Mouse (Mus musculus) embryonic stem cell, embryonic (primary cell): ENCODE results near the gene Kri1.

Experiments used
- CTCF ChIA-PET, 4 experiments: fragments of 300-600 bp in 2 of 4; fragments of 350-600 bp in 2 of 4; sonication (Branson Sonifier 250); formaldehyde crosslinking; loops; one replicate each; lab custom pipeline; 2022; ENCODE audit warnings: inconsistent platforms in 2 of 4; lab: Charles Lee
- POLR2A ChIA-PET, 4 experiments: fragments of 300-600 bp in 2 of 4; fragments of 350-600 bp in 2 of 4; sonication (Branson Sonifier 250); formaldehyde crosslinking; loops; one replicate each; lab custom pipeline; 2022; ENCODE audit warnings: antibody characterized with exemption in 4 of 4, inconsistent platforms in 1 of 4; lab: Charles Lee

The Kri1 gene

DNA sequence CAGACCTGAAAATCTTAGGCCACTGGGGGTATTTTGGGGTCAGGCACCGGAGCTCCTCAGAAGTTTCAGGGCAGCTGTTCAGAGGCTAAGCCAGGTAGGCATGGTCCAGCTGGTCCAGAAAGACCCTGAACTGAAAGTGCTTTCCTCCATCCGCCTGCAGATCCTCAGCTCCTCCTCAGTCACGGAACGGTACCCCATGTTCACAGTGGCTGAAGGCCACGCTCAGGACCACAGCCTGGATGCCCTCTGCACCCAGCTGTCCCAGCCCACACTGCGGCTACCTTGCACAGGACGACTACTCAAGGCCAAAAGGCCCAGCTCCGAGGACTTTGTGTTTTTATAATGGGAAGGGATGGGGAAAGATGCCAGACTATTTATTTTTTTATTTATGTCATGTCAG is 14.7 kb downstream of the Kri1 start:
- ChIA-PET CTCF (interaction anchor here (0.5 to 1.4 kb wide), 5 partner anchors 8 to 86 kb away, joined by 4 to 8 read pairs (median 4); partner anchors contain the start of gene Atg4d (in 1 of the 4)), POLR2A (interaction anchor here in 3 of 4 experiments (0.7 to 5.4 kb wide), 23 partner anchors 8 to 236 kb away, joined by 3 to 39 read pairs (median 4); partner anchors contain the start of genes Cdkn2d (in 3 of the 3), Atg4d (in 2 of the 3), Kri1 (in 2 of the 3) and Gm38431 (in 1 of the 3))

DNA sequence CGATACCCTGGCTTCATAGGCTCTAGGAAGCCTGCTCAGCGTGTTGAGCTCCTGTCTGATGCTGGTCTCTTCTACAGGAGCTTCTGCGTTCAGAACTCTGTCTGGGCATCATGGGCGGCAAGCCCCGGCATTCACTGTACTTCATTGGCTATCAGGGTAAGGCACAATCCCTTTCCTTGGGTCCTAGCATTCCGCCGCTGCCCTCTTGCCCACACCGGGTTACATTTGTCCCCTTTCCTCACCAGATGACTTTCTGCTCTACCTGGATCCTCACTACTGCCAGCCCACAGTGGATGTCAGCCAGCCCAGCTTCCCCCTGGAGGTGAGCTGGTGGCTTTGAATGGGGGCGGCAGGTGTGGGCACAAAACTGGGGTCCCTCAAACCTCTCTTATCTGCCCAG is 15.4 kb downstream of the Kri1 start:
- POLR2A ChIA-PET = interaction anchor here (0.5 to 4.0 kb wide), 23 partner anchors 8 to 239 kb away, joined by 3 to 39 read pairs (median 4); partner anchors contain the start of genes Cdkn2d (in 2 of the 4), Kri1 (in 2 of the 4), Atg4d (in 1 of the 4) and Gm38431 (in 1 of the 4)

DNA sequence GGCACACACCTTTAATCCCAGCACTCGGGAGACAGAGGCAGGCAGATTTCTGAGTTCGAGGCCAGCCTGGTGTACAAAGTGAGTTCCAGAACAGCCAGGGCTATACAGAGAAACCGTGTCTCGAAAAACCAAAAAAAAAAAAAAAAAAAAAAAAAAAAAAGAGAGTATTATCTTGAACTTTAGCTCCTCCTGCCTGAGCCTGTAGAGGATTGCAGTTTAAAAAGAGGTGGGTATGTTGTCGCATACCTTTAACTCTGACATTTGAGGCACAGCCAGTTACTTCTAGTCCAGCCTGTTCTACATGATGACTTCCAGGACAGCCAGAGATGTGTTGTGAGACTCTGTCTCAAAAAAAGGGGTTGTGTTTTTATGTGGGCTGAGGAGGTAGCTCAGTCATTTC is 18.2 kb downstream of the Kri1 start:
- ChIA-PET CTCF (interaction anchor here in 2 of 4 experiments (0.6 to 1.0 kb wide), 3 partner anchors 22 to 160 kb away, joined by 3 read pairs; partner anchors contain the start of gene Cdkn2d (in 1 of the 2)), POLR2A (interaction anchor here in 3 of 4 experiments (0.6 to 1.6 kb wide), 11 partner anchors 9 to 500 kb away, joined by 3 to 7 read pairs (median 4); partner anchors contain the start of gene Kri1 (in 1 of the 3))

More for the DNA sequence above, 15.4 kb downstream of the Kri1 start:
- CTCF ChIA-PET = interaction anchor here (0.6 to 1.4 kb wide), 6 partner anchors 8 to 85 kb away, joined by 3 to 5 read pairs (median 4); partner anchors contain the start of gene Atg4d (in 1 of the 4)

DNA sequence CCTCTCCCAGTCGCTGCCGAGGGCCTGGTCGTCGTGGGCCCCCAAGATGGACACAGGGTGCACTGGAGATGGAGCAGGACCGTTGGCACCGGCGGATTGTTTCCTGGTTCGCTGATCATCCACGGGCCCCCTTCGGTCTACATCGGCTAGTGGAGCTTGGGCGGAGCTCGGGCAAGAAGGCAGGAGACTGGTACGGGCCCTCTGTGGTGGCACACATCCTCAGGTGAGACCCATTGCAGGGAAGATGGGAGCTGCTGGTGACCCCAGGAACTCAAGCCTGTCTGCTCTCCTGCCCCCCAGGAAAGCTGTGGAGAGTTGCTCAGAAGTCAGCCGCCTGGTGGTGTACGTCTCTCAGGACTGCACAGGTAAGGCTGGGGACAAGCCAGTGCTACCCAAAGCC is 19.5 kb downstream of the Kri1 start:
- POLR2A ChIA-PET = interaction anchor here in 3 of 4 experiments (0.6 to 1.6 kb wide), 9 partner anchors 10 to 135 kb away, joined by 3 to 6 read pairs (median 3); partner anchors contain the start of gene Cdkn2d (in 1 of the 3)
- CTCF ChIA-PET = interaction anchor here in 1 of 4 experiments (0.6 kb wide), 2 partner anchors 24 to 238 kb away, joined by 5 to 6 read pairs; no protein-coding TSS in a partner anchor

DNA sequence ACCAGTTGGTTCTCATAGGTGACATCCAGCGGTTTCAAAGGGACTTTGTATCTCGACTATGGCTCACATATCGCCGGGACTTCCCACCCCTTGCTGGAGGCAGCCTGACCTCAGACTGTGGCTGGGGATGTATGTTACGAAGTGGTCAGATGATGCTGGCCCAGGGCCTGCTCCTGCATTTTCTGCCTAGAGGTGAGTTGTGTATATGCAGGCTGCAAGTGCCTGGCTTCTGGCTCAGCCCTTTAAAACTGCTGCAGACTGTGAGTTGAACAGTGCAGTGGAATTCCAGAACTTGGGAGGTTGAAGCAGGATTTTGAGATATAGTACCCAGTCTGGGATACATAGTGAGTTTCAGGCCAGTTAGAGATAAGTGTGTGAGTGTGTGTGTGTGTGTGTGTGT is 20.9 kb downstream of the Kri1 start:
- CTCF ChIA-PET = interaction anchor here in 1 of 4 experiments (1.2 kb wide), 1 partner anchor 29 kb away, joined by 4 read pairs; no protein-coding TSS in a partner anchor
- POLR2A ChIA-PET = interaction anchor here in 3 of 4 experiments (0.6 to 3.5 kb wide), 10 partner anchors 9 to 389 kb away, joined by 3 to 42 read pairs (median 11); partner anchors contain the start of gene Cdkn2d (in 2 of the 3)

DNA sequence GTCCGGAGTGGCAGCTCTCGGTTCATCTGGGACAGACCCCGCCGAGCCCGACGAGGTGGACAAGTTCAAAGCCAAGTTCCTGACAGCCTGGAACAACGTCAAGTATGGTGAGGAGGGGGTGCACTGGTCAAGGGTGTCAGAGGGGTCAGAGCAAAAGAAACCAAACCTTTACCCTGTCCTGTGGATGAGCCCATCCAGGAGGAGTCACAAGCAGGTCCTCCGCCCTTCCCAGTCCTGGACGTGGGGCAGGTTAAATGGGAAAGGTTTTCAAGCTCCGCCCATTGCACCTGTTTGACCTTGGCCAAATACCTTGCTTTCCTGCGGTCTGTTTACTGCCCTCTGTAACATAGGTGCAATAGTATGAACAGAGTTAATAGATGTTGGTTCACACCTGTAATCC is 22.2 kb downstream of the Kri1 start:
- POLR2A ChIA-PET = interaction anchor here (0.6 to 3.5 kb wide), 52 partner anchors 9 to 851 kb away, joined by 3 to 42 read pairs (median 4); partner anchors contain the start of genes Kri1 (in 3 of the 4), Cdkn2d (in 2 of the 4), Keap1 (in 2 of the 4) and Ap1m2 (in 1 of the 4)
- CTCF ChIA-PET = interaction anchor here in 3 of 4 experiments (0.6 to 2.4 kb wide), 13 partner anchors 8 to 127 kb away, joined by 3 to 10 read pairs (median 4); partner anchors contain the start of genes Cdkn2d (in 1 of the 3) and Keap1 (in 1 of the 3)

DNA sequence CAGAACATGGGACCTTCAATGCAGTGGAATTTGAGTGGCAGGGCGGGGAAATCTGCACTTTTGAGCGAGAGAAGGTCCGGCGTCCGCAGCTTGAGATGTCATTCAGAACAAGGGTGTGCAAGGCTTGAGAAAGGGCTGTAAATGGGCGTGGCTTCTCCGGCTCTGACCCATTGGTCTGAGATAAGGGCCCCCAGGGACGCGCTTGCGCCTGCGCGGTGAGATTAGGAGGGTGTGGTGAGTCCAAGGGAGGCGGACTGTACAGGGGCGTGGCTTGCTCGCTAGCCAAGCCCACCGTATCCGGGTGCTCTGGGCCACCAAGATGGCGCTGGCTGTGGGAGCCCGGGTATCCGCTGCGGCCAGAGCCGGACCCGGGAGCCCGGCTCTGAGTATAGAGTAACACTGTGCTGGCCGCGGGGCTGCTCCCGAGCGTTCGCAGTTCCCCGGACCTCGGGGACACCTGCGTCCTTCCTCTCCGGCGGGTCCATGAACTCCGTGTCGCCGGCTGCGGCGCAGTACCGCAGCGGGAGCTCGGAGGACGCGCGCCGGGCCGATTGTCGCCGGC is 22.7 kb downstream of the Kri1 start, which contains the start of gene Atg4d:
TSS of gene Atg4d (plus strand) at position 294 of the 562 bp plus-strand sequence.
- ChIA-PET POLR2A (interaction anchor here (0.6 to 3.5 kb wide), 66 partner anchors 8 to 533 kb away, joined by 3 to 42 read pairs (median 4); partner anchors contain the start of genes Cdkn2d (in 3 of the 4), Kri1 (in 3 of the 4), Keap1 (in 2 of the 4) and Ap1m2 (in 1 of the 4)), CTCF (interaction anchor here (0.6 to 2.4 kb wide), 23 partner anchors 8 to 753 kb away, joined by 3 to 10 read pairs (median 3); partner anchors contain the start of genes Cdkn2d (in 2 of the 4) and Keap1 (in 1 of the 4))

DNA sequence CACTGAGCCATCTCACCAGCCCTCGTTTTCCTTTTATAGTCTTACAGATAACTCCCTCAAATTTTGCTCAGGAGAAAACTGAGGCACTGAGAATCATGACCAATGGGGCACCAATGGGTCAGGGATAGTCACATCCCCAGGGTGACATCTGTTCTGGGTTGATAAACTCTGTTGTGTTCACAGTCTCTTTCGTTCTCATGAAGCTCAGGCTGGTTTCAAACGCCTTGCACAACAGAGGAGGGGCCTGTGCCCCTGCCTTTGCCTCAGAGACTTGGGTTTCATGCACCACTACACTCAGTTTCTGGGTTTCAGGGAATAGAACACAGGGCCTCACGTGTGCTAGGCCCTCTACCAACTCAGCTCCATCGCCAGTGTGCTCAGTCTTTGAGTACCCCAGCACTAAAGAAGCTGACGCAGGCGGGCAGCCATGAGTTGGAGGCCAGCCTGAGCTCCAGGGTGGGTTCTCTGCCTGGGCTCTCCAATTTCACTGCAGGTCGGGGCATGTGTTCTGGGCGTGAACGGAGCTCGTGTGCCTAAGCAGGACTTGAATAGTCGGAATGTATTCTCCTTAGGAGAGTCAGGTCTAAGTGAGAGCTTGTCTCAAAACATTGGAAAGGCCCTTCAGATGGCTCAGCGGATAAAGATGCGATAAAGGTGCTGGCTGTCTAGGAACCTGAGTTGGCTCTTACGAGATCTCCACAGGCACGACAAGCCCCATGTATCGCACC is 23.3 kb downstream of the Kri1 start:
- POLR2A ChIA-PET = interaction anchor here (0.5 to 3.5 kb wide), 53 partner anchors 8 to 534 kb away, joined by 3 to 42 read pairs (median 4); partner anchors contain the start of genes Cdkn2d (in 3 of the 4), Keap1 (in 2 of the 4), Kri1 (in 2 of the 4) and Ap1m2 (in 1 of the 4)
- CTCF ChIA-PET = interaction anchor here (0.6 to 2.4 kb wide), 23 partner anchors 9 to 754 kb away, joined by 3 to 10 read pairs (median 4); partner anchors contain the start of gene Cdkn2d (in 2 of the 4)

DNA sequence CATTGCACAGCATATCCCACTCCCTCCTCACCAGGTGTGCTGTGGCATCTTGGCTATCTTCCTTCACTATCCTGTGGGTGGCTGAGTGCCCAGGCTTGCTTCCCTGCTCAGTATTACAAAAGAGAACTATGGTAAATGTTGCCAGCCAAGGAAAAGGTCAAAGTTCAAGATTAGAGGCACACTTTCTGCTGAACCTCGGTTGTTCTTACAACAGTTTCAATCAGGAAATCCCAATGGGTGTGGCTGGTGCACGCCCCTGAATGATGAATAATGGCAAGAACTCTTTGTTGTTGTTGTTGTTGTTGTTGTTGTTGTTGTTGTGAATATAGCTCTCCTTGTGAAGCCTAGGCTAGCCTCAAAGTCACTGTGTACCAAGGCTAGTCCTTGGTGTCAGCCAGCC is 25.9 kb downstream of the Kri1 start:
- ChIA-PET POLR2A (interaction anchor here in 2 of 4 experiments (0.6 to 1.7 kb wide), 5 partner anchors 20 to 113 kb away, joined by 3 to 5 read pairs (median 4); no protein-coding TSS in a partner anchor), CTCF (interaction anchor here in 3 of 4 experiments (0.6 to 1.1 kb wide), 3 partner anchors 58 to 233 kb away, joined by 3 to 6 read pairs (median 4); partner anchors contain the start of gene Icam4 (in 1 of the 3))

DNA sequence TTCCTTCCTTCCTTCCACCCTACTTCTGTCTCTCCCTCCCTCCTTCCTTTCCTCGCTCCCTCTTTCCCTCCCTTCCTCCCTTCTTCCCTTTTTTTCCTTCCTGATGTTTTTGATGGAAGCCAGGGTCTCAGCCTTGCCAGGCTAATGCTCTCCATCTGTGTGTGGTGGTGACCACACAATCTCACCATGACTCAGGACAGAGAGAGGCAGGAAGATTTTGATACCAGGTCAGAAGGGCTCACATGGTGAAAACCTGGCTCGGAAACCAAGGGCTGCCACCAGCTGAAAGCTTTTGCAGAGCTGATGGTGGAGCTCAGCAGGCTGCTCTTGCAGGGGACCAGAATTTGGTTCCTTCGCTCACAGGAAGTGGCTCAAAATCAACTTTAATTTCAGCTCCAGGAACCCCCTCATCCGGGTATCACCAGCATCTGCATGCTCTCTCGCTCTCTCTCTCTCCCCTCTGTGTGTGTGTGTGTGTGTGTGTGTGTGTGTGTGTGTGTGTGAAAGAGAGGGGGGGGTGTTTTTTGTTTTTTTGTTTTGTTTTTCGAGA is 27.2 kb downstream of the Kri1 start:
- POLR2A ChIA-PET = interaction anchor here in 2 of 4 experiments (0.6 to 0.7 kb wide), 3 partner anchors 9 to 715 kb away, joined by 3 to 4 read pairs (median 3); no protein-coding TSS in a partner anchor
- CTCF ChIA-PET = interaction anchor here in 1 of 4 experiments (0.9 kb wide), 1 partner anchor 202 kb away, joined by 4 read pairs; no protein-coding TSS in a partner anchor

DNA sequence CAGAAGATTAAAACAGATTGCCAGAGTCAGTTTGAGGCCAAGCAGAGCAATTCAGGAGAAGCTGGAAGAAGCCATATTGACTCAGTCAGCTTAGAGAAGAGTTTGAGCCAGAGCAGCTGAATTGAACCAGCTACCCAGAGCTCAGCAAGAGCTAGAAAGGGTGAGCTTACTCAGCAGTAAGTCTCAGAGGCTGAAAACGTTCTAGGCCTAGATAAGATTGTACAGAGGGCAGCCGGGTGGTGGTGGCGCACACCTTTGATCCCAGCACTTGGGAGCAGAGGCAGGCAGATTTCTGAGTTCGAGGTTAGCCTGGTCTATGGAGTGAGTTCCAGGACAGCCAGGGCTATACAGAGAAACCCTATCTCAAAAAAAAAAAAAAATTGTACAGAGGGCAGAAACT is 31.4 kb downstream of the Kri1 start:
- ChIA-PET CTCF (interaction anchor here in 3 of 4 experiments (0.6 to 1.3 kb wide), 4 partner anchors 11 to 159 kb away, joined by 3 to 7 read pairs (median 4); no protein-coding TSS in a partner anchor), POLR2A (interaction anchor here in 3 of 4 experiments (0.5 to 1.6 kb wide), 10 partner anchors 9 to 510 kb away, joined by 3 to 14 read pairs (median 4); partner anchors contain the start of gene Kri1 (in 1 of the 3))

DNA sequence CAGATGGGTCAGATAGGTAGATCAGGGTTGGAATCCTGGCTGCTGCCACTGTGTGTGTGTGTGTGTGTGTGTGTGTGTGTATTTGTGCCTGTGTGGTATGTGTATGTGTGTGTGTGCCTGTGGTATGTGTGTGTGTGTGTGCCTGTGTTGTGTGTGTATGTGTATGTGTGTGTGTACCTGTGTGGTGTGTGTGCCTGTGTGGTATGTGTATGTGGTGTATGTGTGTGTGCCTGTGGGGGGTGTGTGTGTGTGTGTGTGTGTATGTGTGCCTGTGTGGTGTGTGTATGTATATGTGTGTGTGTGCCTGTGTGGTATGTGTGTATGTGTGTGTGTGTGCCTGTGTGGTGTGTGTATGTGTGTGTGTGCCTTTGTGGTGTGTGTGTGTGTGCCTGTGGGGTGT is 33.1 kb downstream of the Kri1 start:
- ChIA-PET CTCF (interaction anchor here in 1 of 4 experiments (0.7 kb wide), 1 partner anchor 291 kb away, joined by 4 read pairs; no protein-coding TSS in a partner anchor), POLR2A (no interaction called here)

DNA sequence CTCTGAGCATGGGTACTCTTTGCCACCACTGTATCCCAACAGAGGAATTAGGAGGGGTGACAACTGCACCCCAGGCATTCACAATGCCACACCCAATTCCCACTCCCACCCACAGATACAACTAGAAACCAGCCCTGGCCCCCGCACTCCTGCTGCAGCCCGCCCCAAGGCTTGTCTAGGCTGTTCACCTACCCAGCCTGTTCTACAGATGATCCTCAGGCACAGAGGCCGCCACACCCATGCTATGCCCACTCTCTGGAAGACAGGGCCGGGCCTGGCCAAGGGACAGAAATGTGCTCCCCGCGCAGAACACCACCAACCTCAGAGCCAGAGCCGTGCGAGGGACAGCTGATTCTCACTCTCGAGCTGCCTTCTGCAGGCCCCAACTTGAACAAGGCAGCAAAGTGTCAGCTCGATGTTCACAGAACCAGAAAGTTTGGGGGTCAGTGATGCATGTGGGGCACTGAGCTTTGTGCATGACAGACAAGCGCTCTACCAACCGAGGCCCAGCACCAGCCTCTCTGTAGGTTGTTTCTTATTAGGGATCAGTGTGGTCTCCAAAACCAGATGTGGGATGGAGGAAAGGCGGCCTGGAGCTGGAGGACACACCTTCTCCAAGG is 36.5 kb downstream of the Kri1 start:
- CTCF ChIA-PET = interaction anchor here (0.5 to 1.5 kb wide), 8 partner anchors 10 to 236 kb away, joined by 3 to 12 read pairs (median 3); no protein-coding TSS in a partner anchor
- POLR2A ChIA-PET = interaction anchor here in 3 of 4 experiments (0.6 to 2.7 kb wide), 13 partner anchors 10 to 353 kb away, joined by 3 to 6 read pairs (median 3); partner anchors contain the start of genes Atg4d (in 1 of the 3), Eif3g (in 1 of the 3), Gm38431 (in 1 of the 3) and Keap1 (in 1 of the 3)

DNA sequence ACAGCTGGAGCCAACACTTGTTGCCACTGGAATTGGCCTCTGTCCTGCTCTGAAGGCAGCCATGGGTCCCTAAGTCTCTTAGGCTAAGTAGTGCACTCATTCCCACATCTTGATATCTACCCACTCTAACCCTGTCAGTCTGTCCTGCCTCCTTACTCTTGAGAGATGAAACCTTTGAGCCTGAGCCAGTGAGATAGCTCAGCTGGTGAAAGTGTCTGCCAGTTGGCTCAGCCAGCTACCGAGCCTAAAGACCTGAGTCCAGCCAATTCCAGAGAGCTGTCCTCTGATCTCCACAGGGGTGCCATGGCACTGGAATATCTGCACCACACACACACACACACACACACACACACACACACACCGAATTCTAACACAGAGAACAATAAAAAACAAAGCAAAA is 37.3 kb downstream of the Kri1 start:
- CTCF ChIA-PET = interaction anchor here (0.5 to 1.5 kb wide), 5 partner anchors 9 to 107 kb away, joined by 3 to 4 read pairs (median 4); no protein-coding TSS in a partner anchor
- POLR2A ChIA-PET = interaction anchor here in 3 of 4 experiments (0.6 to 2.7 kb wide), 7 partner anchors 9 to 352 kb away, joined by 3 to 6 read pairs (median 4); partner anchors contain the start of genes Atg4d (in 1 of the 3), Eif3g (in 1 of the 3), Gm38431 (in 1 of the 3) and Raver1 (in 1 of the 3)
